Mouse (Mus musculus): ENCODE results near the gene Klk7.

DNA sequence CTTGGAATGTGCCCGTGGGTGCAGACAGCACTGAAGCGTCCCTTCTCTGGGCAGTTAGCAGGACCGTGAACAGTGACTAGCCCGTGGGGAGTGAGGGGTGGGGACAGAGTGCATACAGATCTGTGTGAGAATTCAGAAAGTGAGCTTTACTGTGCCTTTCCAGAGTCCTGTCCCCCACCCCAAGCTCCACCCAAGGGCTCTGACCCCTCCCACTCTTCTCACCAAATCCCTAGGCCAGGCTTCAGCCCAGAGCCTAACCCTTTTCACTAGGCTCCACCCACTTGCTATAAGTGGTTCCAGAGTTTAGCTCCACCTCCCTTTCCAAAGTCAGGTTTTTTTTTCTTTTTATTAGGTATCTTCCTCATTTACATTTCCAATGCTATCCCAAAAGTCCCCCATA, 32.7 kb downstream of the Klk7 start:
- TF ChIP-seq CTCF (IDR thresholded peaks at IDR 0.05; ENCODE audit: low read depth, low read length) (no peak), TAL1 (conservative IDR thresholded peaks at IDR 0.05; ENCODE audit: low read depth, low read length) (no peak)
